In genomic region chr4:87274276-87274675, GRCm38 (mm10) we compare ENCODE assay signal across 21 mouse cellular contexts.
"Had no signal": no experiment of that assay in that cellular context is flagged by ENCODE, and none has a peak within 500 bp of the region (broad histone marks: within the 10 kb centered on the region; RNA-seq: fewer than 3 reads in every experiment).

No protein-coding gene starts in this region.

- H3K27ac ChIP-seq: kidney, embryonic 15.5 days; limb, embryonic 13.5 days; liver, embryonic 12.5 days; liver, embryonic 15.5 days; lung, embryonic 15.5 days; midbrain, embryonic 10.5 days; midbrain, embryonic 13.5 days; neural tube, embryonic 12.5 days; neural tube, embryonic 15.5 days had no signal

- DNase-seq: kidney, adult 11 months; kidney, adult 8-10 months; kidney, postnatal 10 days; kidney, postnatal 36 days; left cerebral cortex, postnatal 4 days; liver; lung, adult 18-20 months; lung, postnatal 10 days; lung, postnatal 36 days; thymus, adult 18-20 months; thymus, postnatal 36 days had no signal

- H3K4me3 ChIP-seq: kidney, embryonic 15.5 days; limb, embryonic 13.5 days; liver, embryonic 12.5 days; liver, embryonic 15.5 days; lung, embryonic 15.5 days; megakaryocyte, embryonic 14.5 days; midbrain, embryonic 10.5 days; midbrain, embryonic 13.5 days; neural tube, embryonic 12.5 days; neural tube, embryonic 15.5 days had no signal
